Mouse (Mus musculus) bone marrow, adult 2 months (tissue): ENCODE results near the gene E030018B13Rik. TPM values are rescaled to one million over a fixed set of nuclear protein-coding genes. Genes with fewer than 3 reads are reported as not detected.

ENCODE experiments used
- H3K27ac ChIP-seq: fragments of 200-500 bp; 2 replicates; pipeline ENCODE4 v1.5.1; 2012; ENCODE audit warnings: low read depth, mild to moderate bottlenecking, control low read depth, inconsistent platforms, low read length; ENCODE audit not compliant: control insufficient read depth, poor library complexity, insufficient read depth
- H3K4me1 ChIP-seq: fragments of 200-500 bp; 2 replicates; pipeline ENCODE4 v1.6.1; 2011; ENCODE audit warnings: low read length; ENCODE audit not compliant: control insufficient read depth, insufficient read depth
- H3K4me3 ChIP-seq: fragments of 200-500 bp; replicated peaks from 2 replicates; pipeline ENCODE3; 2011; ENCODE audit warnings: mild to moderate bottlenecking, low read depth, low read length, control low read depth; ENCODE audit not compliant: control insufficient read depth
- CTCF ChIP-seq: fragments of 200-500 bp; IDR thresholded peaks from 2 replicates; pipeline ENCODE4 v1.5.1; 2011; ENCODE audit warnings: low read length, control low read depth; ENCODE audit not compliant: control insufficient read depth, insufficient read depth
- POLR2A ChIP-seq: fragments of 200-500 bp; IDR thresholded peaks from 2 replicates; pipeline ENCODE4 v1.6.1; 2011; ENCODE audit warnings: low read depth, mild to moderate bottlenecking, control low read depth, low read length, borderline replicate concordance; ENCODE audit not compliant: control insufficient read depth
- WGBS: fragments of 180-500 bp; shearing (Covaris S2); methylation state at CpG from one replicate; pipeline ENCODE4 v1.1.7; 2018; 5-methylcytosine and 5-hydroxymethylcytosine counted together
- polyA plus RNA-seq: library from polyadenylated mRNA; stranded (reverse); fragments of >200 nt; gene quantifications from 2 replicates; pipeline ENCODE4 v1.2.4, GENCODE M21; 2011; ENCODE audit warnings: low replicate concordance; ENCODE audit not compliant: missing spikeins, insufficient read depth, insufficient read length

E030018B13Rik gene
- polyA plus RNA-seq, 1 experiment: not detected

- WGBS: 62% methylated on average over 4 of the region's 4 CpGs
- Histone ChIP-seq H3K4me3 (no peak overlapping the region), H3K4me1 (peaks cover 16% of the 10 kb centered on the region), H3K27ac (no peak overlapping the region)
- TF ChIP-seq POLR2A: no peak
- TF ChIP-seq CTCF: no peak
Observed at GRCm38 (mm10) chr7:63894662-63895061, 22.0 kb upstream of the E030018B13Rik start.

DNA sequence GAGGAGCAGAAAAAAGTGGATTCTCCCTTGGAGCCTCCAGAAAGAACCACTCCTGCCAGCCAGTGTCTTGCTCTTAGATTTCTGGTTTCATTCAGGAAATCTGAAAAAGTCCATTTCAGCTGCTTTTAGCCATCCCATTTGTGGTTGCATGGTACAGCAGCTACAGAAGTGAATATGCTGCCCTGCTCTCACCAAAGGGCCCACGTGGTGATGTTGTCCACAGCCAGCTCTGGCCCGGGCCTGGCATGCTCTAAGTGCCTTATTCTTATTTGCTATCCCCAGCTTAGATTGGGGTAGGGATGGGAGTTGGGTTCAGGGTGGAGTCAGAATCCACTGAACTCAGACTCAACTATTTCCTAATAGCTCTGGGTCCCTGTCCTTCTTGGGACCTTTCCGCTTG, 21.4 kb upstream of the E030018B13Rik start:
- H3K4me3 ChIP-seq: no peak overlapping the region
- 47% methylated on average over 3 of the region's 3 CpGs for WGBS
- peak overlapping the region; percentile 10; the same call in 1 of the 2 replicates for H3K27ac ChIP-seq
- peaks cover 16% of the 10 kb centered on the region for H3K4me1 ChIP-seq
- TF ChIP-seq CTCF (no peak), POLR2A (no peak)

GRCm38 (mm10) chr7:63896276-63896967, 20.2 kb upstream of the E030018B13Rik start:
- WGBS: 7% methylated on average over 17 of the region's 17 CpGs
- Histone ChIP-seq H3K27ac (peak overlapping the region; percentile 84), H3K4me1 (peaks cover 18% of the 10 kb centered on the region), H3K4me3 (peak overlapping the region; percentile 31)
- TF ChIP-seq POLR2A: no peak
- no peak for TF ChIP-seq CTCF

GRCm38 (mm10) chr7:63896968-63897468, 19.6 kb upstream of the E030018B13Rik start:
- under 1% methylated on average over 22 of the region's 22 CpGs for WGBS
- Histone ChIP-seq H3K4me1 (peaks cover 21% of the 10 kb centered on the region), H3K4me3 (peak overlapping the region; percentile 9), H3K27ac (peak overlapping the region; percentile 84)
- TF ChIP-seq CTCF (peak; percentile 57), POLR2A (peak; percentile 76; the same call in 1 of the 2 replicates)

GRCm38 (mm10) chr7:63897655-63898054, 19.0 kb upstream of the E030018B13Rik start:
- peaks cover 22% of the 10 kb centered on the region for H3K4me1 ChIP-seq
- H3K27ac ChIP-seq: peak overlapping the region; percentile 84
- WGBS: 22% methylated on average over 3 of the region's 3 CpGs
- no peak overlapping the region for H3K4me3 ChIP-seq
- TF ChIP-seq POLR2A: no peak
- no peak for TF ChIP-seq CTCF

GRCm38 (mm10) chr7:63898201-63898600, 18.5 kb upstream of the E030018B13Rik start:
- H3K27ac ChIP-seq: peak overlapping the region; percentile 37
- peaks cover 22% of the 10 kb centered on the region for H3K4me1 ChIP-seq

DNA sequence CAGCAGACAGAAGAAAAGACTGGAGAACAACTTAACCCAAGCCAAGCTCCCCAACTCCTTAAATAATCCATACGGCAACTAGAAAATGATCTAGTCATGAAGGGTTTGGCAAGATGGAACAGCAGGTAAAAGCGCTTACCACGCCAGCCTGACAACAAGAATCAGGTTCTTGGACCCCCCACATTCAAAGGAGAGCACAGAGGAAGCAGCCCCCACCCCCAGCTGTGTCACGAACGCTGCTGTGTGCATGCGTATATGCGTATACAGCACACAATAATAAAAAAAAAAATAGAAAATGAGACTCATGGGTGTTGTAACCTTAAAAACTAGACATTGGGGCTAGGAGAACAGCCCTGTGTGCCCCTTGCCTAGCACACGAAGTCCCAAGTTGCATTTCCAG, 16.7 kb upstream of the E030018B13Rik start:
- H3K27ac ChIP-seq: no peak overlapping the region
- 81% methylated on average over 8 of the region's 8 CpGs for WGBS
- peaks cover 22% of the 10 kb centered on the region for H3K4me1 ChIP-seq
- no peak overlapping the region for H3K4me3 ChIP-seq
- TF ChIP-seq POLR2A (no peak), CTCF (no peak)

More at GRCm38 (mm10) chr7:63898201-63898600, 18.5 kb upstream of the E030018B13Rik start:
- no peak overlapping the region for H3K4me3 ChIP-seq
- TF ChIP-seq CTCF (no peak), POLR2A (no peak)
- 60% methylated on average over 6 of the region's 6 CpGs for WGBS

GRCm38 (mm10) chr7:63900411-63900810, 16.2 kb upstream of the E030018B13Rik start:
- TF ChIP-seq CTCF (no peak), POLR2A (no peak)
- Histone ChIP-seq H3K4me1 (peaks cover 25% of the 10 kb centered on the region), H3K4me3 (no peak overlapping the region), H3K27ac (no peak overlapping the region)
- 82% methylated on average over 2 of the region's 2 CpGs for WGBS

DNA sequence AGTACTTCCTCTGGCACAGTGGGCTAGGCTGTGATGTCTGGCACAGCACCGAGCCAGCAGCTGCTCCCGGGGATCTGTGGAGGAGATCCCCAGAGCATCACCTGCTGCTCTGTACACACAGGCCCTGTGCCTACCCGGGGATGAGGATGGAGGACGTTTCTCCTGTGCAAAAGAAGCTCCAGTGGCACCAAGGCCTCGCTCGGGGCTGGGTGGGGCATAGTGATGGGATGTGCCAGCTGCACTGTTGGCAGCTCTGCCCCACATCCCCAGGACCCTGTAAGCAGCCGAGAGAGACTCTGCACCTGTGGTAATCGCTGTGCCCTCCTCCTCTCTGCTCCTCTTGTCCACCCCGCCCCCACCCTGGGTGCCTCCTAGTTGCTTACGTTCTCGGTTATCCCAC, 15.3 kb upstream of the E030018B13Rik start:
- Histone ChIP-seq H3K4me1 (peaks cover 25% of the 10 kb centered on the region), H3K27ac (peak overlapping the region; percentile 40), H3K4me3 (no peak overlapping the region)
- 69% methylated on average over 11 of the region's 11 CpGs for WGBS
- TF ChIP-seq POLR2A (no peak), CTCF (no peak)
